Mouse (Mus musculus) stomach, adult 2 months (tissue): ENCODE data around the gene Hmgb4. TPM values are rescaled to one million over a fixed set of nuclear protein-coding genes. Genes with fewer than 3 reads are reported as not detected.

Experiments used
- polyA plus RNA-seq: library from polyadenylated mRNA; depleted of rRNA; stranded (reverse); fragments of >200 nt; gene quantifications from 2 replicates; pipeline ENCODE4 v1.2.3, GENCODE M21; 2012; rRNA removed

The Hmgb4 gene
- polyA plus RNA-seq = not detected in 2 replicates

GRCm38 (mm10) chr4:128260907-128261560 lies at the start of gene Hmgb4:
Hmgb4 (minus strand) TSS chr4:128260957.

